Mouse (Mus musculus) lung, embryonic 14.5 days (tissue): ENCODE results near the gene Cdca8. TPM values are rescaled to one million over a fixed set of nuclear protein-coding genes. Genes with fewer than 3 reads are reported as not detected.

ENCODE experiments used
- ATAC-seq: fragments of 200-750 bp; cut with Nextera tagmentation; 2 replicates; pipeline ENCODE4 v1.8.0; 2017; ENCODE audit warnings: mild to moderate bottlenecking, moderate TSS enrichment, moderate library complexity; ENCODE audit not compliant: insufficient read depth
- DNase-seq: peaks from one replicate; pipeline ENCODE4 v3.0.0-alpha.2; 2015
- H3K27ac ChIP-seq: fragments of 300-500 bp; sonication (generic); 2 replicates; pipeline ENCODE4 v1.5.1; 2014; ENCODE audit warnings: low read depth, mild to moderate bottlenecking, moderate library complexity
- H3K27me3 ChIP-seq: fragments of 300-500 bp; sonication (generic); 2 replicates; pipeline ENCODE4 v1.6.1; 2014; ENCODE audit warnings: low read length, control low read depth; ENCODE audit not compliant: insufficient read depth
- H3K36me3 ChIP-seq: fragments of 300-500 bp; sonication (generic); 2 replicates; pipeline ENCODE4 v1.6.1; 2014; ENCODE audit warnings: control low read depth; ENCODE audit not compliant: insufficient read depth
- H3K4me1 ChIP-seq: fragments of 300-500 bp; sonication (generic); 2 replicates; pipeline ENCODE4 v1.6.1; 2014; ENCODE audit warnings: antibody characterized with exemption, control low read depth; ENCODE audit not compliant: insufficient read depth
- H3K4me2 ChIP-seq: fragments of 300-500 bp; sonication (generic); 2 replicates; pipeline ENCODE4 v1.6.1; 2014; ENCODE audit warnings: mild to moderate bottlenecking
- H3K4me3 ChIP-seq: fragments of 300-500 bp; sonication (generic); 2 replicates; pipeline ENCODE4 v1.5.1; 2014; ENCODE audit warnings: low read depth, low read length
- H3K9ac ChIP-seq: fragments of 300-500 bp; sonication (generic); 2 replicates; pipeline ENCODE4 v1.6.1; 2014
- H3K9me3 ChIP-seq: fragments of 300-500 bp; sonication (generic); 2 replicates; pipeline ENCODE4 v1.6.1; 2016; ENCODE audit warnings: low read depth, low read length, control low read depth
- CTCF ChIP-seq: IDR thresholded peaks from 2 replicates; pipeline ENCODE4 v1.5.1; 2016; ENCODE audit warnings: antibody characterized with exemption, low read depth
- WGBS: fragments of 180-500 bp; shearing (Covaris S2); extraction: QIAGEN DNeasy Blood & Tissue Kit; methylation state at CpG from one replicate; pipeline ENCODE4 v1.1.7; 2014; 5-methylcytosine and 5-hydroxymethylcytosine counted together
- polyA plus RNA-seq: library from polyadenylated mRNA; unstranded; fragments of >200 nt; fragmentation: Nextera tagmentation; extraction: Ambion mirVana; gene quantifications from 2 replicates; pipeline ENCODE4 v1.2.1, GENCODE M21; 2014

The Cdca8 gene
- polyA plus RNA-seq, 1 experiment from 2014 or later = 169 TPM

- Histone ChIP-seq H3K4me2 (peak within 1 kb of the TSS; percentile 59), H3K36me3 (no peaks in the 10 kb centered on the region), H3K4me3 (peak within 1 kb of the TSS; percentile 25), H3K9ac (no peak within 1 kb of the TSS), H3K27me3 (peaks cover 45% of the 10 kb centered on the region), H3K27ac (no peak within 1 kb of the TSS), H3K4me1 (no peaks in the 10 kb centered on the region), H3K9me3 (no peaks in the 10 kb centered on the region)
- DNase-seq = no peak
- ATAC-seq = no peak
- TF ChIP-seq CTCF = no peak
- WGBS = 6% methylated on average over 11 of the region's 11 CpGs
These were observed 58.5 kb downstream of the Cdca8 start, which contains the start of gene Epha10 for GRCm38 (mm10) chr4:124880599-124880998. Gene Epha10, plus strand, starts transcription at chr4:124880899.

GRCm38 (mm10) chr4:124872719-124873118, 66.4 kb downstream of the Cdca8 start:
- H3K36me3 ChIP-seq = no peaks in the 10 kb centered on the region
- 88% methylated on average over 1 of the region's 1 CpGs for WGBS
- H3K4me1 ChIP-seq = no peaks in the 10 kb centered on the region
- ATAC-seq = no peak
- H3K27ac ChIP-seq = no peak overlapping the region
- peak; percentile 46 for TF ChIP-seq CTCF
- no peak overlapping the region for H3K9ac ChIP-seq
- H3K4me3 ChIP-seq = no peak overlapping the region
- no peak for DNase-seq
- no peaks in the 10 kb centered on the region for H3K9me3 ChIP-seq
- no peaks in the 10 kb centered on the region for H3K27me3 ChIP-seq
- H3K4me2 ChIP-seq = no peak overlapping the region

Other genes with a start within 250 kb of the Cdca8 start
- 59.0 and 59.5 TPM in 2 replicates for gene Utp11, start 245.7 kb downstream of the Cdca8 start, polyA plus RNA-seq
- gene Fhl3, start 238.6 kb downstream of the Cdca8 start, polyA plus RNA-seq = 12.8 and 13.1 TPM in 2 replicates
- 164 and 166 TPM in 2 replicates for gene Sf3a3, start 224.5 kb downstream of the Cdca8 start, polyA plus RNA-seq
- 25.5 and 34.0 TPM in 2 replicates for gene Inpp5b, start 197.5 kb downstream of the Cdca8 start, polyA plus RNA-seq
- 14.1 and 14.2 TPM in 2 replicates for gene Mtf1, start 137.2 kb downstream of the Cdca8 start, polyA plus RNA-seq
- 42.4 and 44.7 TPM in 2 replicates for gene Yrdc, start 88.6 kb downstream of the Cdca8 start, polyA plus RNA-seq
- 60.0 and 62.7 TPM in 2 replicates for gene 1110065P20Rik, start 88.1 kb downstream of the Cdca8 start, polyA plus RNA-seq
- 0.61 and 0.82 TPM in 2 replicates for gene Maneal, start 77.1 kb downstream of the Cdca8 start, polyA plus RNA-seq
- gene Epha10, start 58.4 kb downstream of the Cdca8 start, polyA plus RNA-seq = 0.04 TPM in 1 of 2 replicates, not detected in the other
- gene 9930104L06Rik, start 2.3 kb downstream of the Cdca8 start, polyA plus RNA-seq = 3.6 and 3.9 TPM in 2 replicates
- gene Rspo1, start 47.1 kb upstream of the Cdca8 start, polyA plus RNA-seq = 12.8 and 16.0 TPM in 2 replicates
- gene Gnl2, start 77.3 kb upstream of the Cdca8 start, polyA plus RNA-seq = 80.7 and 81.9 TPM in 2 replicates
- 0.13 and 0.42 TPM in 2 replicates for gene Dnali1, start 126.4 kb upstream of the Cdca8 start, polyA plus RNA-seq
- gene Snip1, start 127.4 kb upstream of the Cdca8 start, polyA plus RNA-seq = 35.0 and 35.6 TPM in 2 replicates
- gene Meaf6, start 145.8 kb upstream of the Cdca8 start, polyA plus RNA-seq = 63.5 and 65.2 TPM in 2 replicates
- gene Zc3h12a, start 188.5 kb upstream of the Cdca8 start, polyA plus RNA-seq = 0.41 and 0.42 TPM in 2 replicates